Mouse (Mus musculus) thymus, postnatal 36 days (tissue): ENCODE results near the gene Gm10436.
"Not testable (repeated sequence)": the region's sequence is repeated elsewhere in the genome, so short reads cannot be mapped to it uniquely, and the experiment has no call there.

Source experiments
- DNase-seq, 2 experiments: peaks; one replicate each; pipeline ENCODE4 v3.0.0; 2022; ENCODE audit warnings: mixed read lengths in 2 of 2

The Gm10436 gene

DNA sequence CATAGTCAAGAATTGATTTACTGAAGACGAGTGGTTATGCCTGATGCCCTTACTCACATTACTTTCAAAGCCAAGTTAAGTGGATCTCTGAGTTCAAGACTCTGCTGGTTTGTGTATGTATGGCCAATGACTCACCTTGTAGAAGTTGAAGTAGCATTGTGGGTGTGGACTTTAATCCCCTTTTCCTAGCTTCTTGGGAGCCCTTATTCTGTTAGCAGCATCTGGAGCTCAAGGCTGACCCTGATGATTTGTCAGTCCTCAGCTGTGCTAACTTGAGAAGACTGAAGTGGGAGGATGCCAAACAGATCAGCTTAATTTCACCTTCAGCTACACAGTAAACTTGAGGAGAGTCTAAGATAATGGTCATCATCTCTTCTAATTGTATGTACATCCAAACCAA is at the start of gene Gm10436:
TSS of gene Gm10436 (minus strand) at position 101 of the 400 bp plus-strand sequence.
- not testable (repeated sequence) for DNase-seq

DNA sequence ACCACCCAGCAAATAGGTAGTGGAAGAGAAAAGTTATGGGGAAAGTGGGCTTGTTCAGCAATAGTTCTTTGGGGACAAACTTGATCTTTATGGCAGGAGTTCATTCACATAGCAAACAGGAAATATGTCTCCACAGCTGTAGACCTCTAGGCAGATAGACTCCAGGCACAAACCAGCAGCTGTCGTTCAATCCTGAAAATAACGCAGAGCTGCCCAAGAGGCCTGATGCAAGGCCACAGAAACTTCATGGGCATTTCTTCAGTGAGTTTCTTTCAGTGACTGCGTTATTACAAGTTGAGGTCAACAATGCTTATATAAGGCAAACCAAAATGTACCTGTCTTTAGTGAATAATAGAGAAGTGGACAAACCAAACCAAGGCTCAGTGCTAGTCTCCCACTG is 37.5 kb upstream of the Gm10436 start:
- DNase-seq, result no peak

DNA sequence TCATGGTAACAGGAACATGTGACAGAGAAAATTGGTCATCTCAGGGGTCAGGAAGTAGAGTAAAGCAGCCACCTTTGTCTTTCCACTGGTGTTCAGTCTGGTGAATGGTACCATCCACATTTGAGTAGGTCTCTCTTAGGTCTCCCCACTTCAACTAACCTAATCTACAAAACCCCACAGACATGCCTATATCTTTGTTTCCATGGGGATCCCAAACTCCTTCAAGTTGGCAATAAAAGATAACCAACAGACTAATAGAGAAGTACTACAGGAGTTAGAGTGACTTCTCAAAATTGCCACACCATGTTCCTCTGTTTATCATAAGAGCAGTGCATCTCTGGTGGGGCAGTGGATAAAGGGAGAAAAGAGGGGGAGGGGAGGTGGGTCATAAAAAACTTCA is 36.2 kb upstream of the Gm10436 start:
- not testable (repeated sequence) for DNase-seq

DNA sequence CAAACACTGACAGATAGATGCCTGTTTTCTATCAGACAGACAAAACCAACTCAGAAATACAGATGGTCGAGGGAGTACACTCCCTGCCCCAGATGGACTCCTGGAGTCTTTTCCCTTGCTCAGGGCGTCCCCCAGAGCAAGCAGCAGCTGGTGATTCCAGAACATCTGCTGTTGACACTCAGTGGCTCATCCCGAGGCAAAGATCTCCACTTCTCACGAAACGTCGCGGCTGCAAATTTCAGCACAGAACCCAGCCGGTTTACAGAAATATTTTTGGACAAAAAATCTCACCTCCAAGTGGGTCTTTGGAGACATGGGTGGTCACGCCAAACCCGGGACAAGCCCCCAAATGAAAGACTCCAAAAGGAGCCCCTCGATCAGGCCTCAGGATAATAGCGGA is 32.7 kb upstream of the Gm10436 start:
- DNase-seq, result no peak

- not testable (repeated sequence) for DNase-seq
These were observed 29.6 kb upstream of the Gm10436 start for GRCm38 (mm10) chr12:88211458-88211857.

DNA sequence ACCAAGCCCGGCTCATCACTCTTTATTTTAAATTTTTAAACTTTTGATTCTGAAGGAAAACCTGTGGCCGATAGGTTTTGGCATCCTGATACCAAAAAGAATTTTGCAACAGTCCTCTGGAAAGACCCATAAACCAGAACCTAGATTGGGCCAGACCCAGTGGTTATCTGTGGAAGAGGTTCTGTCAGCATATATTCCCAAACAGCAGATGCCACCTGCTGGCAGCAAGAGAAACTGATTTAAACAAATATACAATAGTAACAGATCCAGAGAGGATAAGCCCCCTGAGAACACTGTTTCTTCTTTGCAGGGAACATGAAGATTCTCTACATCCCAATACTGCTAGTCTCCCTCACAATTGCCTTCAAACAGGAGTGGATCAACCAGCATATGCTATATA is 20.9 kb upstream of the Gm10436 start:
- no peak for DNase-seq
